ENCODE assay signal across 12 mouse cellular contexts in the genomic region with DNA sequence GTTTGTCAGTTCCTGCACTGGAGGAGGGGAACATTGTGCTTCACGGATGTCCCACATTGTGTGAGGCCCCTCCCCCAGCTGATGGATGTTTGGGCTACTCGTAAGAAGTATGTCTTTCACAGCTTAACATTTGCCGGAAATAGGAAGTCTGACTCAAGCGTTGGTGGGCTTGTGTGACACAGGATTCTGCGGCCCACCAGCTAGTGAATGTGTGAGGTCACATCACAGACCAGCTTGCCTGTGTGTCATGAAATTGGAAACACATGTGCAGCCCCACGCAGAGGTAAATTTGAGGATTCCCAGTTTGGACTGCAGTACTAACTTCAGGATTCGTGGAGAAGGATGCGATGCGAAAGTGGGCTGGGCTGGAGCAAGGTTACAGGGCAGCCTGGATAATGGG.
A peak's percentile ranks its signal among the peaks of the same experiment; 100 is the strongest.
DNase-seq lines count a peak whose midpoint lies in the region; ATAC-seq and TF ChIP-seq lines count a peak whose summit lies in the region.
"Had no signal": no experiment of that assay in that cellular context is flagged by ENCODE, and none has a peak within 500 bp of the region (broad histone marks: within the 10 kb centered on the region; RNA-seq: fewer than 3 reads in every experiment).

No protein-coding gene starts in this region.

- TF ChIP-seq EP300 in heart, postnatal 0 days (IDR thresholded peaks at IDR 0.05; ENCODE audit: low read depth) = no peak

- H3K36me3 ChIP-seq in heart, postnatal 0 days (replicated peaks; ENCODE audit: control insufficient read depth, insufficient read depth, low read length) = no peaks in the 10 kb centered on the region
- H3K36me3 ChIP-seq in embryonic facial prominence, embryonic 15.5 days = no peaks in the 10 kb centered on the region

- H3K4me1 ChIP-seq in heart, postnatal 0 days (ENCODE audit: control insufficient read depth, insufficient read depth) = peaks cover 10% of the 10 kb centered on the region; the same call in 1 of the 2 replicates
- H3K4me1 ChIP-seq in embryonic facial prominence, embryonic 15.5 days = peaks cover 18% of the 10 kb centered on the region

- WGBS in heart, postnatal 0 days = 66% methylated on average over 9 of the region's 9 CpGs
- WGBS in embryonic facial prominence, embryonic 15.5 days = 23% methylated on average over 9 of the region's 9 CpGs

- no peak overlapping the region for H3K4me3 ChIP-seq in heart, postnatal 0 days (ENCODE audit: low read depth, low read length)
- no peak overlapping the region for H3K4me3 ChIP-seq in embryonic facial prominence, embryonic 15.5 days (replicated peaks)

- H3K9me3 ChIP-seq in heart, postnatal 0 days (replicated peaks; ENCODE audit: control insufficient read depth, low read length) = 0 out of 2 replicates have a peak, but pooled peaks cover 6% of the 10 kb centered on the region
- no peaks in the 10 kb centered on the region for H3K9me3 ChIP-seq in embryonic facial prominence, embryonic 15.5 days (replicated peaks)

- H3K4me2 ChIP-seq in heart, postnatal 0 days (ENCODE audit: low read depth, low read length) = no peak overlapping the region
- peak overlapping the region; percentile 19; the same call in 1 of the 2 replicates for H3K4me2 ChIP-seq in embryonic facial prominence, embryonic 15.5 days (replicated peaks)

- no peak for TF ChIP-seq CTCF in heart, postnatal 0 days (IDR thresholded peaks at IDR 0.05; ENCODE audit: low read depth)

- ATAC-seq in heart, postnatal 0 days (ENCODE audit: insufficient read depth, low read depth) = peak; percentile 20; the same call in 1 of the 2 replicates
- no peak for ATAC-seq in embryonic facial prominence, embryonic 15.5 days (ENCODE audit: insufficient number of reproducible peaks, low FRiP score, low TSS enrichment, low read depth)
- ATAC-seq in cerebellum, adult (ENCODE audit: insufficient number of reproducible peaks, low FRiP score, low TSS enrichment) = no peak

- H3K9ac ChIP-seq in heart, postnatal 0 days (replicated peaks; ENCODE audit: low read depth, low read length) = no peak overlapping the region
- H3K9ac ChIP-seq in embryonic facial prominence, embryonic 15.5 days = no peak overlapping the region

- no peak overlapping the region for H3K27ac ChIP-seq in heart, postnatal 0 days (ENCODE audit: low read depth)
- H3K27ac ChIP-seq in embryonic facial prominence, embryonic 15.5 days (replicated peaks) = no peak overlapping the region

- no peaks in the 10 kb centered on the region for H3K27me3 ChIP-seq in heart, postnatal 0 days (ENCODE audit: control insufficient read depth, insufficient read depth, low read length)
- H3K27me3 ChIP-seq in embryonic facial prominence, embryonic 15.5 days = no peaks in the 10 kb centered on the region

- DNase-seq in heart, postnatal 0 days (ENCODE audit: low spot score) = no peak
- DNase-seq in heart, adult 18-20 months = no peak
- peak; percentile 39 for DNase-seq in right cerebral cortex, adult 18-20 months
- no peak for DNase-seq in right cerebral cortex, postnatal 4 days
- DNase-seq in adrenal gland, postnatal 4 days (ENCODE audit: low spot score in 2 of 2) = no peak
- no peak for DNase-seq in left cerebral cortex, adult 9 months (ENCODE audit: low spot score in 2 of 2)
- DNase-seq: adrenal gland, adult 8-10 months; kidney, adult 18-20 months; layer of hippocampus, adult 9-11 months; left cerebral cortex, postnatal 4 days had no signal
